Mouse (Mus musculus) ES-Bruce4 (cell line): Measurements from ENCODE around the gene Sept1. TPM values are rescaled to one million over a fixed set of nuclear protein-coding genes. Genes with fewer than 3 reads are reported as not detected.
A peak's percentile ranks its signal among the peaks of the same experiment; 100 is the strongest.

Experiments used
- H3K27ac ChIP-seq: 2 replicates; pipeline ENCODE4 v1.5.1; 2012; ENCODE audit warnings: low read length, inconsistent platforms; ENCODE audit not compliant: insufficient read depth
- H3K27me3 ChIP-seq: 2 replicates; pipeline ENCODE4 v1.6.1; 2012; ENCODE audit warnings: mild to moderate bottlenecking, low read length, inconsistent platforms; ENCODE audit not compliant: control insufficient read depth, poor library complexity, insufficient read depth, severe bottlenecking
- H3K36me3 ChIP-seq: 2 replicates; pipeline ENCODE4 v1.6.1; 2012; ENCODE audit warnings: inconsistent platforms, mild to moderate bottlenecking, low read length, moderate library complexity; ENCODE audit not compliant: control insufficient read depth, poor library complexity, insufficient read depth, severe bottlenecking
- H3K4me1 ChIP-seq: one replicate; pipeline ENCODE4 v1.8.1; 2011; ENCODE audit warnings: low read length; ENCODE audit not compliant: control insufficient read depth, insufficient read depth
- H3K4me3 ChIP-seq: 2 replicates; pipeline ENCODE4 v1.5.1; 2011; ENCODE audit warnings: low read depth, mild to moderate bottlenecking, low read length
- H3K9ac ChIP-seq: 2 replicates; pipeline ENCODE4 v1.6.1; 2012; ENCODE audit warnings: low read depth, mild to moderate bottlenecking, inconsistent platforms; ENCODE audit not compliant: poor library complexity, severe bottlenecking
- H3K9me3 ChIP-seq: replicated peaks from 2 replicates; pipeline ENCODE4 v1.6.1; 2012; ENCODE audit warnings: mild to moderate bottlenecking, low read length, inconsistent platforms; ENCODE audit not compliant: control insufficient read depth, poor library complexity, insufficient read depth, severe bottlenecking
- CTCF ChIP-seq: IDR thresholded peaks from one replicate; pipeline ENCODE4 v1.8.1; 2011; ENCODE audit warnings: low read depth, low read length
- EP300 ChIP-seq: IDR thresholded peaks from 2 replicates; pipeline ENCODE4 v1.6.1; 2011; ENCODE audit warnings: low read depth, low read length; ENCODE audit not compliant: insufficient read depth
- POLR2A ChIP-seq: IDR thresholded peaks from one replicate; pipeline ENCODE4 v1.8.1; 2011; ENCODE audit warnings: low read length; ENCODE audit not compliant: insufficient read depth
- polyA plus RNA-seq: library from polyadenylated mRNA; stranded (reverse); fragments of >200 nt; gene quantifications from 2 replicates; pipeline ENCODE4 v1.2.4, GENCODE M21; 2011; ENCODE audit warnings: low read depth; ENCODE audit not compliant: missing spikeins, insufficient read depth, insufficient read length

Sept1 gene
- polyA plus RNA-seq, 1 experiment = 210 TPM

- peaks cover 2% of the 10 kb centered on the region for H3K4me1 ChIP-seq
- peak overlapping the region; percentile 85 for H3K27ac ChIP-seq
- TF ChIP-seq EP300 (peak; percentile 66; the same call in 1 of the 2 replicates), POLR2A (no peak), CTCF (no peak)
- no peaks in the 10 kb centered on the region for H3K9me3 ChIP-seq
- H3K4me3 ChIP-seq = peak overlapping the region; percentile 82
- peak overlapping the region; percentile 83 for H3K9ac ChIP-seq
- H3K27me3 ChIP-seq = no peaks in the 10 kb centered on the region
- H3K36me3 ChIP-seq = peaks cover 48% of the 10 kb centered on the region
Measured at GRCm38 (mm10) chr7:127194633-127195029, 38.3 kb downstream of the Sept1 start.

- H3K27me3 ChIP-seq = no peaks in the 10 kb centered on the region
- no peak overlapping the region; the same call in 1 of the 2 replicates for H3K4me3 ChIP-seq
- peak overlapping the region; percentile 6; the same call in 1 of the 2 replicates for H3K27ac ChIP-seq
- TF ChIP-seq POLR2A (no peak), CTCF (no peak), EP300 (no peak)
- no peaks in the 10 kb centered on the region for H3K9me3 ChIP-seq
- H3K36me3 ChIP-seq = peaks cover 45% of the 10 kb centered on the region
- H3K4me1 ChIP-seq = peaks cover 2% of the 10 kb centered on the region
- H3K9ac ChIP-seq = peak overlapping the region; percentile 50
Measured at GRCm38 (mm10) chr7:127194011-127194632, 38.8 kb downstream of the Sept1 start.

GRCm38 (mm10) chr7:127192989-127193388 is 39.9 kb downstream of the Sept1 start:
- no peak overlapping the region for H3K27ac ChIP-seq
- H3K9me3 ChIP-seq = no peaks in the 10 kb centered on the region
- H3K9ac ChIP-seq = no peak overlapping the region
- H3K4me1 ChIP-seq = peaks cover 2% of the 10 kb centered on the region
- no peak for TF ChIP-seq CTCF
- no peak for TF ChIP-seq EP300
- no peak for TF ChIP-seq POLR2A
- H3K27me3 ChIP-seq = no peaks in the 10 kb centered on the region
- H3K4me3 ChIP-seq = no peak overlapping the region
- H3K36me3 ChIP-seq = peaks cover 34% of the 10 kb centered on the region

- peaks cover 2% of the 10 kb centered on the region for H3K4me1 ChIP-seq
- TF ChIP-seq CTCF (no peak), EP300 (no peak), POLR2A (no peak)
- H3K9me3 ChIP-seq = no peaks in the 10 kb centered on the region
Measured at GRCm38 (mm10) chr7:127190672-127191071, 42.3 kb downstream of the Sept1 start.

GRCm38 (mm10) chr7:127188305-127189276 is 44.3 kb downstream of the Sept1 start:
- TF ChIP-seq EP300 = no peak
- no peak for TF ChIP-seq POLR2A
- no peak for TF ChIP-seq CTCF
- peak overlapping the region; percentile 13; the same call in 1 of the 2 replicates for H3K9ac ChIP-seq
- H3K36me3 ChIP-seq = peaks cover 24% of the 10 kb centered on the region
- H3K9me3 ChIP-seq = no peaks in the 10 kb centered on the region
- peak overlapping the region; percentile 47 for H3K27ac ChIP-seq
- no peaks in the 10 kb centered on the region for H3K27me3 ChIP-seq
- H3K4me3 ChIP-seq = 0 out of 2 replicates have a peak overlapping the region, but pooled peaks have one; percentile 5
- H3K4me1 ChIP-seq = peaks cover 2% of the 10 kb centered on the region

More at GRCm38 (mm10) chr7:127190672-127191071, 42.3 kb downstream of the Sept1 start:
- H3K27ac ChIP-seq = no peak overlapping the region
- H3K9ac ChIP-seq = no peak overlapping the region
- H3K4me3 ChIP-seq = no peak overlapping the region
- H3K27me3 ChIP-seq = no peaks in the 10 kb centered on the region
- H3K36me3 ChIP-seq = peaks cover 32% of the 10 kb centered on the region

GRCm38 (mm10) chr7:127187351-127187750 is 45.6 kb downstream of the Sept1 start:
- Histone ChIP-seq H3K9ac (no peak overlapping the region), H3K4me3 (no peak overlapping the region)
- TF ChIP-seq CTCF = no peak
- no peak for TF ChIP-seq EP300
- TF ChIP-seq POLR2A = no peak

More at GRCm38 (mm10) chr7:127187351-127187750, 45.6 kb downstream of the Sept1 start:
- no peaks in the 10 kb centered on the region for H3K27me3 ChIP-seq
- peaks cover 11% of the 10 kb centered on the region for H3K36me3 ChIP-seq
- peaks cover 2% of the 10 kb centered on the region for H3K4me1 ChIP-seq
- H3K27ac ChIP-seq = peak overlapping the region; percentile 55
- H3K9me3 ChIP-seq = no peaks in the 10 kb centered on the region
